ENCODE assay signal across 8 mouse cellular contexts in the genomic region with DNA sequence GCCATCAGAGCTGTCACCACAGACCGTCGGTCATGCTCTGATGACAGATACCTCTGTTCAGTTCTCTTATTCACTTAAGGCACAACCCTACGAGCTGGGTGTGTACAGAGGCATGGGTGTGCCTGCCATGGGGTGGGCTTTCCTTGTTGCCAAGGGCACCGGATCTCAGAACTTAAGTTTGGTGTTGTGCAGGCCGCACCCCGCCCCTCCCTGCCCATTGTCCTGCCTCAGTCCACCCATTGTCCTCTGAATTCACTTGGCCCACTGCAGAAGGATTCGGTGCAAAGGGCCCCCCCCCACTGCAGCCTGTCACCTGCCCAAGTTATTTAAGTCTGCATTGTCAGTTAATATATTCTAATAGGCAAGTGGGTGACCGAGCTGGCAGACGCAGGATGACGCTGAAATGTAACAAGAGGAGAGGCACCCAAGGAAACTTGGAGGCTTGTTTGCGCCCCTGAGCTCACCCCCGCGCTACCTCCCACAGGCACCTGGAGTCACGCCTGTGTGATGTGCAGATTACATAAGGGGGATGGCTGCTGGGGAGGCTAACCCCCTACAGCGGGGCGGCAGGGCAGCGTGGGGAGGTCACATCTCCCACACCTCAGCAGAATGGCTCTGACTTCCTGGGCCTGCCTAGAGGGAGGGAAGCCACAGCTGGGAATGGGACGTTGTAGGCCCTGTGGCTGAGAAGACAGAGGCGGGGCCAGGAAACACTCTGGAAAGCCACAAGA. TPM values are rescaled to one million over a fixed set of nuclear protein-coding genes. Genes with fewer than 3 reads are reported as not detected.
DNase-seq lines count a peak whose midpoint lies in the region; ATAC-seq and TF ChIP-seq lines count a peak whose summit lies in the region.
"Had no signal": no experiment of that assay in that cellular context is flagged by ENCODE, and none has a peak within 500 bp of the region (broad histone marks: within the 10 kb centered on the region; RNA-seq: fewer than 3 reads in every experiment).

No protein-coding gene starts in this region.

- DNase-seq in midbrain, postnatal 0 days (ENCODE audit: low spot score), result no peak
- peak; percentile 59 for DNase-seq in kidney, postnatal 14 days
- peak; percentile 21 for DNase-seq in splenic B cell, adult 2 months (ENCODE audit: low read depth, low spot score)
- DNase-seq in heart, postnatal 4 days, result no peak
- no peak for DNase-seq in heart, adult 18-20 months

- WGBS in midbrain, embryonic 13.5 days, result 59% methylated on average over 19 of the region's 19 CpGs
- 68% methylated on average over 19 of the region's 19 CpGs for WGBS in midbrain, postnatal 0 days
- 66% methylated on average over 19 of the region's 19 CpGs for WGBS in forebrain, embryonic 15.5 days

- no peak for ATAC-seq in midbrain, embryonic 13.5 days
- ATAC-seq in midbrain, postnatal 0 days (ENCODE audit: low FRiP score), result no peak
- ATAC-seq in forebrain, embryonic 15.5 days (replicated peaks), result no peak

- H3K4me1 ChIP-seq in midbrain, embryonic 13.5 days (replicated peaks), result peaks cover 60% of the 10 kb centered on the region
- H3K4me1 ChIP-seq in midbrain, postnatal 0 days (ENCODE audit: insufficient read depth, low read length), result no peaks in the 10 kb centered on the region
- H3K4me1 ChIP-seq in forebrain, embryonic 15.5 days, result peaks cover 72% of the 10 kb centered on the region

- no peaks in the 10 kb centered on the region for H3K36me3 ChIP-seq in midbrain, embryonic 13.5 days
- no peaks in the 10 kb centered on the region for H3K36me3 ChIP-seq in midbrain, postnatal 0 days (ENCODE audit: insufficient read depth, low read length)
- no peaks in the 10 kb centered on the region for H3K36me3 ChIP-seq in forebrain, embryonic 15.5 days
- no peaks in the 10 kb centered on the region for H3K36me3 ChIP-seq in splenic B cell, adult 2 months (ENCODE audit: control insufficient read depth, insufficient read depth, low read length, poor library complexity, severe bottlenecking)

- TF ChIP-seq CTCF in midbrain, postnatal 0 days (IDR thresholded peaks at IDR 0.05), result no peak

- H3K27ac ChIP-seq in midbrain, embryonic 13.5 days, result no peak overlapping the region
- no peak overlapping the region for H3K27ac ChIP-seq in midbrain, postnatal 0 days (ENCODE audit: low read depth, low read length)
- H3K27ac ChIP-seq in forebrain, embryonic 15.5 days (replicated peaks), result peak overlapping the region; percentile 93

- peak overlapping the region; percentile 28; the same call in 1 of the 2 replicates for H3K9ac ChIP-seq in midbrain, embryonic 13.5 days (replicated peaks)
- no peak overlapping the region for H3K9ac ChIP-seq in midbrain, postnatal 0 days (replicated peaks; ENCODE audit: low read length, poor library complexity, severe bottlenecking)
- no peak overlapping the region for H3K9ac ChIP-seq in forebrain, embryonic 15.5 days (replicated peaks)

- H3K9me3 ChIP-seq in midbrain, embryonic 13.5 days, result no peaks in the 10 kb centered on the region
- H3K9me3 ChIP-seq in midbrain, postnatal 0 days (ENCODE audit: low read length), result no peaks in the 10 kb centered on the region
- H3K9me3 ChIP-seq in forebrain, embryonic 15.5 days, result no peaks in the 10 kb centered on the region

- H3K27me3 ChIP-seq in midbrain, embryonic 13.5 days, result peaks cover 29% of the 10 kb centered on the region
- no peaks in the 10 kb centered on the region for H3K27me3 ChIP-seq in midbrain, postnatal 0 days (ENCODE audit: insufficient read depth, low read length)
- no peaks in the 10 kb centered on the region for H3K27me3 ChIP-seq in forebrain, embryonic 15.5 days
- H3K27me3 ChIP-seq in splenic B cell, adult 2 months (ENCODE audit: control insufficient read depth, insufficient read depth, low read length, poor library complexity, severe bottlenecking), result no peaks in the 10 kb centered on the region

- H3K4me3 ChIP-seq in midbrain, embryonic 13.5 days (replicated peaks), result no peak overlapping the region
- no peak overlapping the region for H3K4me3 ChIP-seq in midbrain, postnatal 0 days (ENCODE audit: low read depth, low read length)
- no peak overlapping the region for H3K4me3 ChIP-seq in forebrain, embryonic 15.5 days
- H3K4me3 ChIP-seq: erythroblast, embryonic 14.5 days had no signal

- no peak overlapping the region for H3K4me2 ChIP-seq in midbrain, embryonic 13.5 days (replicated peaks)
- H3K4me2 ChIP-seq in midbrain, postnatal 0 days (ENCODE audit: low read depth, low read length, poor library complexity, severe bottlenecking), result no peak overlapping the region
- H3K4me2 ChIP-seq in forebrain, embryonic 15.5 days (replicated peaks), result peak overlapping the region; percentile 23; the same call in 1 of the 2 replicates

RNA-seq across cellular contexts. Expression of gene Baiap2, which starts 4.6 kb away (rescaled TPM):
- 9.2 and 10.0 TPM in 2 replicates for polyA plus RNA-seq in midbrain, embryonic 13.5 days (2015; fragmentation: Nextera tagmentation; extraction: Ambion mirVana)
- 23.8 and 32.7 TPM in 2 replicates for total RNA-seq in midbrain, postnatal 0 days (2014; rRNA removed)
- polyA plus RNA-seq in midbrain, postnatal 0 days (2015; fragmentation: Nextera tagmentation; extraction: Ambion mirVana), result 18.0 TPM in 2 replicates
- polyA plus RNA-seq in forebrain, embryonic 15.5 days (2015; fragmentation: Nextera tagmentation; extraction: Ambion mirVana), result 28.1 and 34.0 TPM in 2 replicates
- 1 to 10 TPM; 8.0 to 8.3 TPM for total RNA-seq in heart, postnatal 4 days (2021)
- 10 to 100 TPM in 1 of 2 experiments, 1 to 10 TPM in 1; 6.5 to 10.7 TPM for total RNA-seq in heart, adult 18-20 months (2021)

RNA-seq across cellular contexts. Expression of gene Chmp6, which starts 24.7 kb away (rescaled TPM):
- 107 and 112 TPM in 2 replicates for polyA plus RNA-seq in midbrain, embryonic 13.5 days (2015; fragmentation: Nextera tagmentation; extraction: Ambion mirVana)
- 79.5 and 101 TPM in 2 replicates for total RNA-seq in midbrain, postnatal 0 days (2014; rRNA removed)
- 121 and 129 TPM in 2 replicates for polyA plus RNA-seq in midbrain, postnatal 0 days (2015; fragmentation: Nextera tagmentation; extraction: Ambion mirVana)
- polyA plus RNA-seq in forebrain, embryonic 15.5 days (2015; fragmentation: Nextera tagmentation; extraction: Ambion mirVana), result 94.2 and 95.7 TPM in 2 replicates
- total RNA-seq in heart, postnatal 4 days (2021), result 10 to 100 TPM; 42.4 to 43.3 TPM
- 10 to 100 TPM; 27.8 to 30.2 TPM for total RNA-seq in heart, adult 18-20 months (2021)

Comparison
In these comparisons a context has a peak if more than half of its experiments do, and no peak if none do; other contexts are left out.
1. DNase-seq: peak in kidney, postnatal 14 days (single experiment) and splenic B cell, adult 2 months (single experiment); none in midbrain, postnatal 0 days (single experiment), heart, postnatal 4 days (single experiment) and heart, adult 18-20 months (0 of 2).